Comparison of ENCODE assay signal across 21 mouse cellular contexts in the genomic region with DNA sequence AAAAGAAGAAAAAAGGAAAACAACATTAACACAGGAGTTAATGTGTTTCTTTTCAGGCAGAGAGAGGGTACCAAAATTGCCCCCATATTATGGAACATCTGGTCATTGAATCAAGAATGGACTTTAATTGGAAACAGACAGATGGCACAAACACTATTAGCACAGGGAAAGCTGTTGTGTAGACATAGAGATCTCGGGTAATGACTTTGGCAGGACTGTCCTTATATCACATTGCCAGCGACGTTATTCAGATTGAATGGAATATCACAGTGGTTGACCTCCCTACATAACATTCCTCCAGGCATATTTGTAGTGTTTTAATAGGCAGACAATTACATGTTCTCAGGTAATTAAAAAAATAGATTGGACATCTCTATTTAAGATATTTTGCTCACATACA.
A peak's percentile ranks its signal among the peaks of the same experiment; 100 is the strongest.
DNase-seq lines count a peak whose midpoint lies in the region; ATAC-seq lines count a peak whose summit lies in the region.
"Had no signal": no experiment of that assay in that cellular context is flagged by ENCODE, and none has a peak within 500 bp of the region (broad histone marks: within the 10 kb centered on the region; RNA-seq: fewer than 3 reads in every experiment).

No protein-coding gene starts in this region.

- WGBS in hindbrain, embryonic 15.5 days, result 48% methylated on average over 3 of the region's 3 CpGs
- 74% methylated on average over 3 of the region's 3 CpGs for WGBS in hindbrain, embryonic 10.5 days
- 48% methylated on average over 3 of the region's 3 CpGs for WGBS in forebrain, embryonic 14.5 days

- no peak overlapping the region for H3K27ac ChIP-seq in hindbrain, embryonic 15.5 days (replicated peaks)
- no peak overlapping the region for H3K27ac ChIP-seq in hindbrain, embryonic 10.5 days
- H3K27ac ChIP-seq in forebrain, embryonic 14.5 days (ENCODE audit: low read depth, low read length), result no peak overlapping the region
- H3K27ac ChIP-seq: heart, embryonic 13.5 days; intestine, embryonic 15.5 days; stomach, embryonic 15.5 days had no signal

- H3K4me2 ChIP-seq in hindbrain, embryonic 15.5 days, result no peak overlapping the region
- H3K4me2 ChIP-seq in forebrain, embryonic 14.5 days (ENCODE audit: low read length), result no peak overlapping the region
- H3K4me2 ChIP-seq: heart, embryonic 13.5 days; intestine, embryonic 15.5 days; liver, embryonic 11.5 days; stomach, embryonic 15.5 days had no signal

- no peaks in the 10 kb centered on the region for H3K4me1 ChIP-seq in hindbrain, embryonic 15.5 days (replicated peaks)
- no peaks in the 10 kb centered on the region for H3K4me1 ChIP-seq in hindbrain, embryonic 10.5 days (replicated peaks)
- H3K4me1 ChIP-seq in forebrain, embryonic 14.5 days (ENCODE audit: control insufficient read depth, insufficient read depth, low read length), result no peaks in the 10 kb centered on the region
- H3K4me1 ChIP-seq: heart, embryonic 13.5 days; intestine, embryonic 15.5 days; stomach, embryonic 15.5 days had no signal

- no peak for DNase-seq in hindbrain, embryonic 10.5 days (ENCODE audit: low spot score)
- peak; percentile 2 for DNase-seq in embryo, embryonic 10.5 days (ENCODE audit: low spot score)
- peak; percentile 55 for DNase-seq in forebrain, embryonic 14.5 days (ENCODE audit: low spot score)
- DNase-seq in retina, embryonic 14.5 days (ENCODE audit: low spot score), result peak; percentile 32
- DNase-seq in gastrocnemius, adult 18-20 months (ENCODE audit: low spot score), result no peak
- no peak for DNase-seq in urinary bladder, adult 18-20 months (ENCODE audit: low spot score in 2 of 2)
- DNase-seq: gastrocnemius, postnatal 14 days; heart, adult 18-20 months; kidney, adult 9 months; kidney, postnatal 25 days; layer of hippocampus, adult 9-11 months; lung, adult 2 months; lung, postnatal 36 days; thymus, adult 18-20 months; thymus, postnatal 4 days had no signal

- no peaks in the 10 kb centered on the region for H3K36me3 ChIP-seq in hindbrain, embryonic 15.5 days
- no peaks in the 10 kb centered on the region for H3K36me3 ChIP-seq in hindbrain, embryonic 10.5 days
- no peaks in the 10 kb centered on the region for H3K36me3 ChIP-seq in forebrain, embryonic 14.5 days (ENCODE audit: control insufficient read depth, insufficient read depth, low read length)
- H3K36me3 ChIP-seq: heart, embryonic 13.5 days; intestine, embryonic 15.5 days; stomach, embryonic 15.5 days had no signal

- no peaks in the 10 kb centered on the region for H3K9me3 ChIP-seq in hindbrain, embryonic 15.5 days
- H3K9me3 ChIP-seq in hindbrain, embryonic 10.5 days, result no peaks in the 10 kb centered on the region
- no peaks in the 10 kb centered on the region for H3K9me3 ChIP-seq in forebrain, embryonic 14.5 days (replicated peaks; ENCODE audit: control insufficient read depth, low read length)
- H3K9me3 ChIP-seq: heart, embryonic 13.5 days; intestine, embryonic 15.5 days; stomach, embryonic 15.5 days had no signal

- peak; percentile 79 for ATAC-seq in hindbrain, embryonic 15.5 days (ENCODE audit: low FRiP score, low read depth)
- peak; percentile 65 for ATAC-seq in forebrain, embryonic 14.5 days
- ATAC-seq: intestine, embryonic 15.5 days had no signal

- no peaks in the 10 kb centered on the region for H3K27me3 ChIP-seq in hindbrain, embryonic 15.5 days
- no peaks in the 10 kb centered on the region for H3K27me3 ChIP-seq in hindbrain, embryonic 10.5 days (ENCODE audit: insufficient read depth, poor library complexity, severe bottlenecking)
- H3K27me3 ChIP-seq in forebrain, embryonic 14.5 days (replicated peaks; ENCODE audit: control insufficient read depth, insufficient read depth, low read length), result no peaks in the 10 kb centered on the region
- H3K27me3 ChIP-seq: heart, embryonic 13.5 days; intestine, embryonic 15.5 days; stomach, embryonic 15.5 days had no signal

- no peak overlapping the region for H3K9ac ChIP-seq in hindbrain, embryonic 15.5 days
- no peak overlapping the region for H3K9ac ChIP-seq in forebrain, embryonic 14.5 days (ENCODE audit: low read length)
- H3K9ac ChIP-seq: heart, embryonic 13.5 days; intestine, embryonic 15.5 days; stomach, embryonic 15.5 days had no signal

- no peak overlapping the region for H3K4me3 ChIP-seq in hindbrain, embryonic 15.5 days
- no peak overlapping the region for H3K4me3 ChIP-seq in hindbrain, embryonic 10.5 days
- H3K4me3 ChIP-seq in forebrain, embryonic 14.5 days (ENCODE audit: low read depth, low read length), result no peak overlapping the region
- H3K4me3 ChIP-seq: erythroblast, embryonic 14.5 days; heart, embryonic 13.5 days; intestine, embryonic 15.5 days; stomach, embryonic 15.5 days had no signal

Comparison
In these comparisons a context has a peak if more than half of its experiments do, and no peak if none do; other contexts are left out.
1. DNase-seq: peak in embryo, embryonic 10.5 days (single experiment), forebrain, embryonic 14.5 days (single experiment) and retina, embryonic 14.5 days (single experiment); none in hindbrain, embryonic 10.5 days (single experiment), gastrocnemius, adult 18-20 months (single experiment) and urinary bladder, adult 18-20 months (0 of 2).